Mouse (Mus musculus) left cerebral cortex, postnatal 36 days (tissue): ENCODE measurements around the gene Rnf141. TPM values are rescaled to one million over a fixed set of nuclear protein-coding genes. Genes with fewer than 3 reads are reported as not detected.

Experiments used
- DNase-seq, 2 experiments: peaks; one replicate each; pipeline ENCODE4 v3.0.0; 2021 to 2022; ENCODE audit warnings: low spot score in 2 of 2, mixed read lengths in 1 of 2
- intact Hi-C: fragments of 180-260 bp; cut with DNase I; formaldehyde crosslinking; loops from one replicate; pipeline ENCODE4 v1.15.1; 2025
- total RNA-seq, 2 experiments: library from RNA; stranded (reverse); gene quantifications; 2 replicates each; pipeline ENCODE4 v1.2.3; 2021

Rnf141 gene
- total RNA-seq, 2 experiments from 2014 or later = 70.1 to 79.3 TPM

DNA sequence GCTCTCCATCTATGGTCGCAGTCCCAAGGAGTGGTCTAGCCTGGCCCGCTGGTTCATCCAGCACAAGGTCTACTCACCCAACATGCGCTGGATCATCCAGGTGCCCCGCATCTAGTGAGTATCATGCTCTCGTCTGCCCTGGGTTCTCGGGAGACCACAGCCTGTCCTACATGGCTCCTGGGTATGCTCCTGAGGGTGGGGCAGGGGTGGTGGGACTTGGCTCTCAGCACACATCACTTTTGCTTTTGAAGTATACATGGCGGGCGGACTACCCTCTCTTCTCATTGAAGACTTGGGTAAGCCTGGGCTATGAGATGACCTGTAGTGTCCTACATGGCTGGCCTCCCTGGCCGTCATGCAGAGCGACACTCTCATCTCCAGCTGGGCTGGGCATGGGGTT is 41.1 kb downstream of the Rnf141 start:
- DNase-seq = no peak
- intact Hi-C loops = loop anchor here (5.0 to 10.0 kb wide), 2 partner anchors 36 to 168 kb away; partner anchors contain the start of gene Ampd3

DNA sequence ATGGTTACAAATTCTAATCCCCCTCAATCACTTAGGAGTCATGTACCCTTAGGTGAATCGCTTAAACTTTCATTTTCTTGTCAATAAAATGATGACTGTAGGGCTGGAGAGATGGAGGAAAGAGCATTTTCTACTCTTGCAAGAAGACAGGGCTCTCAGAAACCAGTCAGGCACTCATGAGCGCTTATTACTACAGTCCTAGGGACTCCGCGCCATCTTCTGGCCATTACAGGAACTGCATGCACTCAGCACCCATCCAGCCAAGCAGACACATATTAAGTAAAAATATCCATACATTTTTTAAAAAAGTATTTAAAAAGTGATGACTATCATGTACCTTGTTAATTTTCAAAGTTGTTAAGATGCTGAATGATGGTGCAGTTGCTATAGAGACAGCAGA is 43.2 kb downstream of the Rnf141 start:
- intact Hi-C loops = loop anchor here (1.0 to 10.0 kb wide), 3 partner anchors 34 to 166 kb away; partner anchors contain the start of gene Ampd3
- peak; percentile 80 to 84 for DNase-seq

DNA sequence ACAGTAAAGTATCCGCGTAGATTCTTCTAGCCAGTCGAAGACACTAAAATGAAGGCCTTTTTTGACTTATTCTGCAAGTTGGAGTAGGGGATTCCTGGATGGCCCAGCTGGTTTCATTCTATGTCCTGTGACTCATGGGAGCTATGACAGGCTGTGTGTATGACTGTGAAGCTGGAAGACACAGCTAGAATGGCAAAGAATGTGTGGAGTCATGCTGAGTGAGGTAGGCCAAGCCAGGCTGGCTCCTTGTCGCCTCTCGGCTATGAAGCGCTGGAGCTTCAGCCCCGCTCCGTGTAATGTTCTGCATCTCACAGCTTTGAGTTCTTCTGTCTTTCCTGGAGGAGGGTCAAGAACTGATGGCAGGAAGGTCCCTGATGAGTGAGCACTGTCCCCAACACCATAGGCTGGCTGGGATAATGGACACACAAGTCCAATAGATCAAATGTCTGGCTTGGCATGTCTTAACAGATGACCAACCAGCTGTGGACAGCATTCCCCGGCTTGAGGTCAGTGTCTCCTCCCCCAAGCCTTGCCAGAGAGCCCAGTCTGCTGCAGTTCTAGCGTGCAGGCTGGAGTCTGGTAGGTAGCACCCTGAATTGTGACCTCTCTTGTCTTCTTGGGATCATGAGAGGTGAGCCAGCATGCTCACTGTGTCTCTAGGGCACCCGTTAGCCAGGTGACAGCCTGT is 46.4 kb downstream of the Rnf141 start:
- DNase-seq = no peak
- intact Hi-C loops = no loop called here

DNA sequence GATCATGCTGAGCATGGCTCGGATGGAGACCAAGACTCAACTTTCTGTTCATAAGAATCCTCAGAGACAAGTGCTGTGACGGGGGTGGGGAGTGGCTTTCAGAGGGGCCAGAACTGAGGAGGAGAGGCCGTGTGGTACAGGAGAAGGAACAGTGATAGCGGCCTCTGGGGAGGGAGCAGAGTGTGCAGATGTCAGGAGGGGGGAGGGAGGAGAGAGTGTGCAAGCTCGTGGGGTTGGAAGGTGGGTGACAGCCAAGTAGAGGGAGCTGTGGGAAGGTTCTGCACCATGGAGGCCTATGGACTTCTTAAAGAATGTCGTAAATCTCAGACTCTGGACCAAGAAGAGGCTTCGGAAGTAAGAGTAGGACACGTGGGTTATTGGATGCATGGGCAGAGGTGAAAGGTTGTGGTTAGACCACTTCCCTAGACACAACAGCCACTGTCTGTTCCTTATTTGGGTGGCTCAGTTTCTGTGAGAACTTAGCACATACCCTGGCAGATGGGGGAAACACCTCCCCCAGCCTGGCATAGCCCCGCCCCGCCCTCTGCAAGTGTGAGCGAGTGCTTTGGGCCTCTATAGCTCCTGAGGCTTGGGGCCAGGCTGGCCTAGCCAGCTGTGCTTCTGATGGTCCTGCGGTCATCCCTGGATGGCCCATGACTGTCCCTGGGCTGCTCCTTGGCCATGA is 47.7 kb downstream of the Rnf141 start:
- no peak for DNase-seq
- intact Hi-C loops = no loop called here

DNA sequence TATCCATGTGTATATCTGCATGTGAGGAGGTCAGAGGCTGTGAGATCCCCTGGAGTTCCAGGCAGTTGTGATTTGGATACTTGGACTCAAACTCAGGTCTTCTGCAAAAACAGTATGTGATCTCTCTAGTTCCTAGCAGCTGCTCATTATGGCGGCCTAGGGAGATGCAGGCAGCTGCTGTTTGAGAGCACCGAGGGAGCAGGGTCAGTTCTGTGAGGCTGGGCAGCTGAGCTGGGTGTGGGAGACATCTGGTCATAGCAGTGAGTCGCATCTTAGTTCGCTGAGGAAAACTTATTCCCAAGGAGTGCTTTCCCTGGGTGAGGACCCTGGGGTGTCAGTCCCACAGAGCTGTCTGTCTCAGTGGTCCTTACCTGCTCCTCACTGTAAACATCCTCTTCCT is 49.5 kb downstream of the Rnf141 start:
- intact Hi-C loops = no loop called here
- DNase-seq = no peak

DNA sequence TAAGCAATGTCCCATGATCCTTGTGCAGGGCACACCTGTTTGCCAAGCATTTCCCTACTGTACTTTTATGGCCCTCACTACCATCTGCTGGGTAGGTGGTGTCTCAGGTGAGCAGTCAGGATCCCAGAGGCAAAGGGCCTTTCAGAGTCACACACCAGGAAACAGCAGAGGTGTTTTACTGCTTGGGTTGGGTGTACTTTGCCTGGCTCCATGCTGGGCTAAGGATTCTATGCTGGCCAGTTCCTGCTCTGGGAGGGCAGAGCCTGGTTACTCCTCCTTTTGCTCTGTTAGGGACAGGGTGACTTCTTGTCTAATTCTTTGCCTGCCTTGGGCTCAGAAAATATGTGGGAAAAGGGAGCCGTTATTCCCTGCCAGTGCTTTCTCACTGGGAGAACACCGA is 51.4 kb downstream of the Rnf141 start:
- intact Hi-C loops = no loop called here

DNA sequence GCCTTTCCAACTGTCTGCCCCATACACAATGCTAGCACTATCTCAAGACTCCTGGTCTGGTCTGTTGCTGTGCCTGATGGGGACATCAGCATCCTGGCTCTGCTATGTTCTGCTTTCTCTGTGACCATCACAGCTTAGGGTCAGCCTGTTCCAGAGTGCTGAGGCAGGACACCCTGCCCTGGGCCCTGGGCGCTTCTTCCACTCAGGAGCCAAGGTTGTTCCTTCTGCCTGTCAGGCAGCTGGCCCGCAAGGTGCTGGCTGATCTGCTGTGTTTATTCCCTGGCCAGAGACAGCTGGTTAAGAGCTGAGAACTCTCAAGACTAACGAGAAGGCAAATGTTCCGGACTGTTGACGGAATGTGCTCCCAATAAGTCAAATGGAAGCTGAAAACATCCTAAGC is 52.1 kb downstream of the Rnf141 start:
- intact Hi-C loops = no loop called here
- no peak for DNase-seq

More for the DNA sequence above, 51.4 kb downstream of the Rnf141 start:
- DNase-seq = no peak

DNA sequence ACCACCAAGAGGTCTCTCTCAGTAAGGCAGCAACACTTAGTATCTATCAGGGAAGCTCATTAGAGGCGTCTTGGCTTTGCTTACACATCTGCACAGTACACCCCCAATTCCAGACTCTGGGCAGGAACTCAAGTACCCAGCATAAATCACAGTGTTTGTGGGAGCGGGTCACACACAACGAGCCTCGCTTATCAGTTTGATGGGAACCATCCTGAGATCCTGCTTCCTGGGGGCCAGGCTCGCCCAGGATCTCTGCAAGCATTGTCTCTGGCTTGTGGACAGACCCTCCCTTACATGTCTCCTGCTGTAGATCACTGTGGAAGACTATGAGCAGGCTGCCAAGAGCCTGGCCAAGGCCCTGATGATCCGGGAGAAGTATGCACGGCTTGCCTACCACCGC is 53.4 kb downstream of the Rnf141 start:
- intact Hi-C loops = no loop called here
- DNase-seq = no peak

DNA sequence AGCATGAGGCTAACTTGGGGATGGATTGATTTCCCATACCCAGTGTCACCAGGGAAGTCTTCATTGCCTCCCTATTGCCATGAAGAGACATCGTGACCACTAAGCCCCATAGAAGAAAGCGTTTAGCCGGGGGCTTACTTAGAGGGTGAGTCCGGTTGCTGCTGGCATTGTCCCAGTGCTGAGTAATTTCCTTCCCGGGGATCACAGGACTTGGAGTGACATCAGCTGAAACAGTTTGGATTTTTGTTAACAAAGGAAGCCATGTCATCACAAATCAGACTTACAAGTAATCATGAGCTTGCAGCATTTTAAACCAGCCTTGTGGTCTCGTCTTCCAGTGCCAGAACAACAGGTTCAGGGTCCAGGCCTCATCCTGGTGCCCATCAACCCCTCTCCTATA is 56.9 kb downstream of the Rnf141 start:
- DNase-seq = no peak
- intact Hi-C loops = no loop called here

DNA sequence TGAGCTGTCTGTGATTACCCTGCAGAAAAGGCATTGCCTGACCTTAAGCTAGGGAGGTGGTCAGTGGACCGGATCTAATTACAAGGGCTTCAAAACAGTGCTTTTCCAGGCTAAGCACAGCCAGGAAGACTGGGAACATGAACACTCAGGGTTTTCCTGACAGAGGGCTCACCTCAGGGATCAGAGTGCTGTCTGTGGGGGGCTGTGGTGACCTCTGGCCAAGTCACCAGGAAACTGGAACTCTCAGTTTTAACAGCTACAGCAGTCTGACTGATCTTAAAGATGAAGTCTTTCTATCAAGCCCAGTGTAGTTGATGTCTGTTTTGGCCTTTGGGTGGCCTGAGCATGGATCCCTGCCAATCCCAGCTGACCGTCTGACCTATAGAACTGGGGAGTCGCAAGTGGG is 58.5 kb downstream of the Rnf141 start:
- intact Hi-C loops = no loop called here
- DNase-seq = no peak

DNA sequence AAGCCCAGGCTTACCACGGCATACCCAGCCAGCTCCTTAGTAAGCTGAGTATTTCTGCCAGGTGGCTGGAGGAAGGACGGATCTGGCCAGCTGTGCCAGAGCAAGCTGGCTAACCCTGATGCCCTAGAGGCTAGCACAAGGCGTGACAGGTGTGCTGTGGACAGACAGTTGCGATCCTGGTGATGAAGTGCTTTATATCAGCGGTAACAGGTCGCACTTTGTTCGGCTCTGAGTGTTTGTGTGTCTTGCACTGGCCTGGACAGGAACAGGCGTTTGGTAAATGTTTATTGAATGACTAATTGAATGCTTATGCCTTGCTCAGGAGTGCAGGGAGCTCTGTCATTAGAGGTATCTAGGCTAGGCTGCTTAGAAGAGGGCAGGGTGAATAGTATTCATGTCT is 59.3 kb downstream of the Rnf141 start:
- intact Hi-C loops = no loop called here
- DNase-seq = no peak

DNA sequence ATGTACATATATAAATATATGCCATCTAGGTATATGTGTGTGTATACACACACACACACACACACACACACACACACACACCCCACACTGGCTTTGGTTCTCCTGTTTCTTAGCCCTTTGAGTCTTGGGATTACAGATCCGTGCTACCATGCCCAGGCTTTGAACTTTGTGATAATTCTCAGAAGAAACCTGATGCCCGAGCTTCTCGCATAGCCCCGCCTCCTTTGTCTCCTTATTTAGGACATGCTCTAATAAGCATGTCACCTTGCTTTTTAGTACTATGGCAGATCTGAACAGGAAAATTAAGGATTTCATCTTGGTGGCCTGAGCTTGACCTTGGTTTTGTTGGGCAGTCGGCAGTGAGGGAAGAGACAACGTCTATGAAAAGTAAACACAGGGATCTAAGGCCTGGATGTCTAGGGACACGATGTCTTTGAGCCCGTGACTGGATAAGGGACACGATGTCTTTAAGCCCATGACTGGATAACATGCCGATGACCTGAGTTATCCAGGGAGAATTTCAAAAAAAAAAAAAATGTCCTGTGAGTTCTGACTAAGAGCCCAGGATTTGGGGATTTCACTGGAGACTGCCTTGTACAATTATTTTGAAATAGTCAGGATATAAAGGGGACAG is 61.3 kb downstream of the Rnf141 start:
- no peak for DNase-seq
- intact Hi-C loops = no loop called here

DNA sequence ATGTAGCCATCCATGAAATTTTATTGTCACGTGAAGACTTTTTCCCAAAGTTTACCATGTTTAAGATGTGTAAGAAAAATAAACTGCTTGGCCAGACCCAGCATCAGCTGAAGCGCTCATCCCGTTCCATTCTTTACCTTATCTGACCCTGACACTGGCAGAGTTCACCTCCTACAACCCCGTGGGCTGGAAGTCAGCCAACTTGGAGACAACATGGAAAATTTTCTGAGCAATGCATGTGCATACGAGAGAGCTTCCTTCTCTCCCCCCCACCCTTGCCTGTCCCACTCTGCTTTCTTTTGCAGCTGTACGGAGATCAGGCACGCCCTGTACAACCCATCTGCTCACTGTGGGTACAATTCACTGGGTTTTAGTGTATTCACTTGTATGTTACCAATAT is 62.1 kb downstream of the Rnf141 start:
- intact Hi-C loops = no loop called here
- DNase-seq = no peak

DNA sequence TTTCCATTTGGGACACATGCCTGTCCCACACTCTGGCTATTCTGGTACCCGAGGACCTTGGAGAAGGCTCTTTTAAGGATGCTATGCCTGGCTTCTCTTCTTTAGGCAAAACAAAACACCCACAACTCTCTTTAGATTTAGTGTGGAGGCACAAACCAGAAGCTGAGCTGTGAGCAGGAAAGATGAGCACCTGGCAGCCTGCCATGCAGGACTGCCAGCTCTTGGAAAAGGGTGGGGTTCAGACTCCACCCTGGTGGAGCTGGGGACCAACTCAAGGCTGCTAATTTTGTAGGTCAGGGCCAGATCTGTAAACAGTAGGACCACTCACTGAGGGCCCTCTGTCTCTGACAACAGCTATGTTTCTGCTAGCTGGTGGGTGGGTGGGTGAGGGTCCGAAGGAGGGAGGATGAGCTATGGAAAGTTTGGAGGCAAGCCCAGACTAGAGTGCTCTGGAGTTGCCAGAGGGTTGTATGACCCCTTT is 63.0 kb downstream of the Rnf141 start:
- DNase-seq = peak; percentile 64 to 75

DNA sequence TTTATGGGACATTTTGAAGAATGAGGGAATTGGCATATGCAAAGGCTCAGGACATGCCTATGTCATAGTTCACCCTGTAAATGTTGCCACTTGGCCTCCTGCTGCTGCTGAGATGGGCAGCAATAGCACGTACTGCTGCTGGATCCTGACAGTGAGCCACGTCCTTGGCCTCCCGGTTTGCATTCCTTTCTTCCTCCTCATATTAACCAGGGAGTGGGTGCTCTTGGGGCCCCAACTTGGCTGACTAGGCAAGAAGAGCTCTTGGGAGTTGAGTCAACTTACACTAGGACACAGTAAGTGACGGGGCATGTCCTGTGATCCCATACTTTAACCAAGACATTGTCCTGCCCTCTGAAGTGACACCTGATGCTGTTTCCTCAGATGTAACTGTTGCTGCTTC is 63.7 kb downstream of the Rnf141 start:
- intact Hi-C loops = no loop called here
- DNase-seq = no peak

More for the DNA sequence above, 63.0 kb downstream of the Rnf141 start:
- intact Hi-C loops = no loop called here

DNA sequence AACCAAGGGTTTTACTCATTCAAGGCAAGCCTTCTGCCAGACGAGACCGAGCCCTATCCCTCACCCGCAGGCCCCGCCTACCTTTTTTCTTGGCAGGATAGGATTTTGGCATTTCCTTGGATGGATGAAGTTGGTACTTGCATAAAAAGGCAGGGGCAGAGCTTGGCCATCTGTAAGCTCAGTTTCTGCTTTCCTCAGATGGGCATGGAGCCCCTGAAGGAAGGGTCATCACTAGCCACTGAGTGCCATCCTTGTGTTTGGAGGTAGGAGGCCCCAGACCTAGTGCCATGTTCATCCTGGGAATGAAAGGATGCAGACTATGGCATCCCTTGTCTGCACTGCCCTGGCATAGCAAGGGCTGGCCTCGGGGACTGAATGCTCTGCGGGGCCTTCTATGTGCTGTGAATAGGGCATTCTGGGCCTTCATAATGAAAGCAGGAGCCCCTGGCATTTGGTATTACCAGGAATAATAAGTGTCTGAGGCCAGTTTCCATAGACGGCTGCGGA is 64.6 kb downstream of the Rnf141 start:
- intact Hi-C loops = no loop called here
- DNase-seq = no peak

DNA sequence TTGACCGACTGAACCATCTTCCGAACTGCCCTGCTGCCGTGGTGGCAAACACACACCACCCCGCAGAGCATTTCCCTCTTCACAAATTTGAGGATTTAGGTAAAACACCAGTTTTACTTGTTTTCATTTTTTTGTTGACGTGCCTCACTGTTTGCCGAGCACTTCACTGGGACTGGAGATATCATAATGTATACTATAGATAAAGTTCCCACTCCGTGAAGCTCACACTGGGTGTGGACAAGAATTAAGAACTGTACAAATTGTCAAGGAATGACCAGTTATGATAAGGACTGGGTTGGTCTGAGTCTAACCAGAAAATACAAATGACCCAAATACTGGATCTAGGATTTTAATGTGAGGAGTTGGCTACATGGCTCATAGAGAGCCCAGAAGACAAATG is 65.3 kb downstream of the Rnf141 start:
- intact Hi-C loops = no loop called here

DNA sequence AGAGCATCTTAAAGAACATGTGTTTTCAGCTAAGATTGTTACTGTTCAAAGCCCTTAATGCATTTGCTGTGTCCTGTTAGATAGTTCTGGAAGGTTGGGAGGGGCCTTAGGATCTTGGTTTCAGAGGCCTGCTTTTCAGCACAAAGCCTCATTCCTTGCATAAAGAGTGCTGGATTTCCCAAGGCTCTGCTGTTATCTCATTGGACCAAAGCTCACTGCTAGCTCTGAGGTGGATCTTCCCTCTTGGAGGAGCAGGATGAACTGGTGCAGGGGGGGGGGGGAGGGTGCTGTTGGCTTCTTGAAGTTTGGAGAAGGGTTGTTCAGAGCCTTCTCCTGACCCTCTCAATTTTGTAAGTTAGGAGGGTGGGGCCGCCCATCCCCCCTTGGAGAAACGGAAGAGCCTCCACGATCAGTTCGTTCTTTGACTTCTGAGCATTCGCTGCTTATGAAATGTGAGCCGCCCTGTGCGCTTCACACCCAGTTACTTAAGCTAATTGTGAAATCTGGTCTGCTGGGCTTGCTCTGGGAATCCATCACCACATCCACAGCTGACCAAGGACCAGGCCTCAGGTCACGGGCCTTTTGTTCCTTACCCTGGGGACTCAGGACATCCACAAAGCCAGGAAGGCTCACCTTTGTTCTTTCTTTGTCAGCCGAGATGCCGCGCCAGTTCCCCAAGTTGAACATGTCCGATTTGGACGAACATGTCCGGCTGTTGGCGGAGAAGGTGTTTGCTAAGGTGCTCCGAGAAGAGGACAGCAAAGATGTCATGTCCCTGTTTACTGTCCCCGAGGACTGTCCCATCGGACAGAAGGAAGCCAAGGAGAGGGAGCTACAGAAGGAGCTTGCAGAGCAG is 66.9 kb downstream of the Rnf141 start:
- intact Hi-C loops = no loop called here
- DNase-seq = no peak

More for the DNA sequence above, 65.3 kb downstream of the Rnf141 start:
- no peak for DNase-seq

DNA sequence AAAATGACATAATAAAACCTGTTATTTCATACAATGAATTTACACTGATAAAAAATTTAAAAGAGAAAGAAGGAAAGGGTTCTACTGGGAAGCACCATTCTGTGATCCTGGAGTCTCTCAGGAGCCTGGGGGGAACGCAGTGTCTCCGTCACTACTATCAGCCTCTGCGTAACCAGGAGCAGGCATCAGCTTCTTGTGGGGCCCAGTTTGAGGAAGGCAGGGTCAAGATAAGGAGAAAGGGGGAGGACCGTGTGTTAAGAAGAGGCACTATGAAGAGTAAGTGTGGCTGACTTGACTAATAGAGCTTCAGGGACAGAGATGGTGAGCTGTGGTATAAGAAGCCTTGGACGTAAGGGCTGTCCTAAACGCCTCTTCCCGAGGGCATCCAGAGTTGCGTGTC is 69.6 kb downstream of the Rnf141 start:
- intact Hi-C loops = no loop called here
- no peak for DNase-seq

DNA sequence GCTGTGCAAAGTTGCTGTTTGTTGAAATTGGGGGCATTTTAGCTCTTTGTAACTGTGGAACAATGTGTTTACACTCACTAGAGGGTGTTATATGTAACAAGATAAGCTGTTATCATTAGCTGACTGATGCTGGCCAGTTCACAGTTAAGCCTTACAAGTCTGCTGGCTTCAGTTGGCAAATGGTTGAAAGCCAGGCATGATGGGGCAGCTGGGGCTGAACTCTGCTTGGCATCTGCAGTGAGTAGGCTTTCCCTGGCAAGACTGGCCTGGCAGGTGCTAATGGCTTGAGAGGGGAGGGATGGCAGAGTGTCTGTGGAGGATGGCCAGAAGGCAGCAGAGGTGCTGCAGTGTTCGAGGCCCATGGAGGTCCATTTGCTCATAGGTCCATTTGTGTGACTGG is 70.2 kb downstream of the Rnf141 start:
- intact Hi-C loops = no loop called here
- DNase-seq = peak in 1 of 2 experiments; percentile 16
